Mouse (Mus musculus) stomach, embryonic 14.5 days (tissue): ENCODE measurements around the gene Gbp7. TPM values are rescaled to one million over a fixed set of nuclear protein-coding genes. Genes with fewer than 3 reads are reported as not detected.
"Not testable (repeated sequence)": the region's sequence is repeated elsewhere in the genome, so short reads cannot be mapped to it uniquely, and the experiment has no call there.

ENCODE experiments used
- ATAC-seq: fragments of 200-750 bp; cut with Nextera tagmentation; 2 replicates; pipeline ENCODE4 v1.8.0; 2017; ENCODE audit warnings: low read depth, moderate TSS enrichment; ENCODE audit not compliant: insufficient number of reproducible peaks, insufficient read depth, low FRiP score
- H3K27ac ChIP-seq: fragments of 300-500 bp; sonication (generic); 2 replicates; pipeline ENCODE4 v1.5.1; 2014; ENCODE audit warnings: mild to moderate bottlenecking, low read length, moderate library complexity, mixed read lengths
- H3K27me3 ChIP-seq: fragments of 300-500 bp; sonication (generic); 2 replicates; pipeline ENCODE4 v1.6.1; 2014; ENCODE audit warnings: low read length, control low read depth, mixed read lengths; ENCODE audit not compliant: control insufficient read depth, insufficient read depth
- H3K36me3 ChIP-seq: fragments of 300-500 bp; sonication (generic); 2 replicates; pipeline ENCODE4 v1.6.1; 2014; ENCODE audit warnings: mild to moderate bottlenecking, control low read depth, low read length, moderate library complexity, mixed read lengths; ENCODE audit not compliant: control insufficient read depth, insufficient read depth
- H3K4me1 ChIP-seq: fragments of 300-500 bp; sonication (generic); 2 replicates; pipeline ENCODE4 v1.6.1; 2014; ENCODE audit warnings: low read length, control low read depth, mixed read lengths; ENCODE audit not compliant: control insufficient read depth, insufficient read depth
- H3K4me2 ChIP-seq: fragments of 300-500 bp; sonication (generic); replicated peaks from 2 replicates; pipeline ENCODE4 v1.6.1; 2014; ENCODE audit warnings: low read depth, low read length, control low read depth
- H3K4me3 ChIP-seq: fragments of 300-500 bp; sonication (generic); 2 replicates; pipeline ENCODE4 v1.5.1; 2014; ENCODE audit warnings: low read depth, low read length, control low read depth
- H3K9ac ChIP-seq: fragments of 300-500 bp; sonication (generic); replicated peaks from 2 replicates; pipeline ENCODE4 v1.6.1; 2014; ENCODE audit warnings: low read depth, mild to moderate bottlenecking, control low read depth, low read length, moderate library complexity, mixed read lengths
- H3K9me3 ChIP-seq: fragments of 300-500 bp; sonication (generic); 2 replicates; pipeline ENCODE4 v1.6.1; 2016; ENCODE audit warnings: low read depth, low read length, control low read depth; ENCODE audit not compliant: control insufficient read depth
- WGBS: fragments of 180-500 bp; shearing (Covaris S2); extraction: QIAGEN DNeasy Blood & Tissue Kit; methylation state at CpG from one replicate; pipeline ENCODE4 v1.1.7; 2014; 5-methylcytosine and 5-hydroxymethylcytosine counted together
- polyA plus RNA-seq: library from polyadenylated mRNA; unstranded; fragments of >200 nt; fragmentation: Nextera tagmentation; extraction: Ambion mirVana; gene quantifications from 2 replicates; pipeline ENCODE4 v1.2.1, GENCODE M21; 2014

Gbp7 gene
- polyA plus RNA-seq, 1 experiment from 2014 or later: 3.8 TPM

DNA sequence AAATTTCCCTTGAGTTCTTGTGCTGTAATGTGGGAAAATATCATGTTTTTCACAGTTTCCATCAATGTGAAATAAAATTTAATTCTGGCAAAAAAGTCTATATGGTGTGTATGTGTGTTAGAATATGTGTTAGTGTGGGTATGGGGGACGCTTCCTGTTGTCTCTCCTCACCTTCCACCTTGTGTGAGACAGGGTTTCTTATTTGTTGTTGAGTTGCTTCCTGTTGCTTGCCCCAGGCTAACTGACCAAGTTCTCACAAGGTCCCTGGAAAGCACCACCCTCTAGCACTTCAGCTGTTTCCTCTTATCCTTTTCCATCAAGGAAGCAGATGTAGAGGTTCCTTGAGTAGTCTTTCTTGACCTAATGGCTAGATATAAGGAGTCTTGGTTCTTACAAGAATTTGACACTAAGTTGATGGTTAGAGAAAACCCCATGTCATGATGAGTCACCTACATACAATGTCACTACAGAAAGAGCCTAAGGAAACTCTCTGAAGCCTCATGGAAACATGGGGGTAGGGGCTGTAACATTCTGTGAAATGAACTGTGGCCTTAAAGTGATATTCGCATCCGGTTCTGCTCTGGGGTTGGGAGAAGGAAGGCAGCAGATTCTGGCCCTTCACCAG is 20.0 kb downstream of the Gbp7 start:
- no peak overlapping the region for H3K9ac ChIP-seq
- WGBS: 87% methylated on average over 3 of the region's 3 CpGs
- ATAC-seq: no peak

DNA sequence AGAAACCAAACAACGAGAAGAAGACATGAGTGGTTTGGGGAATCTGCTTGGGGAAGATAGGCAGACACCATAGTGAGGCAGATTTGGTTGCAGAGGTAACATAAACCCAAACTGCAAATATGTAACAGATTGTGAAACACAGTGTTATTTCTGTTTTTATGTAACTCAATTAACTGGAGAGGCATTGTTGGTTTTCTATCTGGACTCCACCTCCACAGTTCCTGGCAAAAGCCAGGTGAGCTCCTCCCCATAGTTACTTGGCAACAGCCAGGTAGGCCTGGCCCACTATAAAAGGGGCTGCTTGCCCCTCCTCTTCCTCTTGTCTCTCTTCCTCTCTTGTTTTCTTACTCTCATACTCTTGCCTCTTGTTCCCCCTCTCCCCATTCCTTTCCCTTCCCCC is 24.5 kb downstream of the Gbp7 start:
- no peak overlapping the region for H3K27ac ChIP-seq
- no peak overlapping the region for H3K4me2 ChIP-seq
- no peak overlapping the region for H3K4me3 ChIP-seq
- ATAC-seq: no peak
- no peak overlapping the region for H3K9ac ChIP-seq
- no peaks in the 10 kb centered on the region for H3K9me3 ChIP-seq
- 0 out of 2 replicates have a peak, but pooled peaks cover under 1% of the 10 kb centered on the region for H3K4me1 ChIP-seq
- H3K36me3 ChIP-seq: no peaks in the 10 kb centered on the region
- 73% methylated on average over 1 of the region's 1 CpGs for WGBS
- H3K27me3 ChIP-seq: no peaks in the 10 kb centered on the region

More for the DNA sequence above, 20.0 kb downstream of the Gbp7 start:
- no peaks in the 10 kb centered on the region for H3K4me1 ChIP-seq
- H3K9me3 ChIP-seq: no peaks in the 10 kb centered on the region
- no peaks in the 10 kb centered on the region for H3K27me3 ChIP-seq
- H3K36me3 ChIP-seq: no peaks in the 10 kb centered on the region
- no peak overlapping the region for H3K4me2 ChIP-seq
- H3K27ac ChIP-seq: no peak overlapping the region
- H3K4me3 ChIP-seq: no peak overlapping the region

DNA sequence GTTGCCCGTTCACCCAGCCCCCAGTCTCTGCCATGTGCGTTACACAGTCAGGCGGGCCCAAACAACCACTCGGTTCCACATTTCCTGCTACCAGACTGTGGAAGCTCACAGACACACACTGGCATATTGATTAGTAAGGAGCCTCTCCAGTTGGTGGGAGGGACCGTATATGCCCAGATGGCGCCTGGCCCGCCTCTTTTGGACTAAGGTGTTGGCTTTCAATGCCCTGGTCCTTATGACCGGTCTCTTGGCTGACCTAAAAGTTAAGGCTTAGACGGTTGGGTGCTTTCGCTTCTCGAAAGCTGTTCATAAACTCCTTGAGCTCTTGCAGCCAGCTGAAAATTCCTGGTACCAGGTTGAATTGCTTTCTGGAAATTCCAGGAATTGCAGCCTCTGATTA is 25.5 kb downstream of the Gbp7 start:
- Histone ChIP-seq H3K9me3 (no peaks in the 10 kb centered on the region), H3K36me3 (no peaks in the 10 kb centered on the region), H3K4me2 (no peak overlapping the region), H3K4me1 (0 out of 2 replicates have a peak, but pooled peaks cover 6% of the 10 kb centered on the region), H3K4me3 (no peak overlapping the region), H3K9ac (no peak overlapping the region), H3K27ac (no peak overlapping the region), H3K27me3 (no peaks in the 10 kb centered on the region)
- 85% methylated on average over 11 of the region's 11 CpGs for WGBS
- no peak for ATAC-seq

DNA sequence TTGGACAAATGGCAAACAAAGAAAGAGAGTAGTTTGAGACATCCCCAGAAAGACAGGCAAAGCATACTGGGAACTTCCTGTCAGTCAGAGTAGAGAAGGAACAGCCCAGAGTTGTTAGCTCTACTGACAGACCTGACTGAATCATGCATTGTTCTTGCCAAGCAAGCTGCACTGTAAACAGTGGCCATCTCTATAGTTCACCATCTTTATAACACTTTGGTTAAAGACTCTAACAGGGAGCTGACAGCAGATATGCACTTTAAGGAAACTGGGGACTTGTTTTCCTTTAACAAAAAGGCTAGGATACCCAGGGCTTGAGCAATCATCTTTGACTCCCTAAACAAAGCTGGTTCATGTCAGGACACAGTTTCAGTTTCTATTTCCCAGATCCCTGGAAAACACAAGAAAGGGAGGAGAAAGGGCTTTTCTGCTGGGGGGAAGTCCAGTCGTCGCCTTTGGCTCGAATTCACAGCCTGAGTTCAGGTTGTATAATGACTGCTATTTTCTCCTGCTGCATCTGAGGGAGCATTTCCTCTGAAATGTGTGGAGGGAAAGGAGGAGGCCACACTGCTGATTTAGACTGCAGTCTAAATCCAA is 29.6 kb downstream of the Gbp7 start, which contains the start of gene Gbp3:
Gbp3 (plus strand) TSS at position 395 of the 597 bp plus-strand sequence.
- 22% methylated on average over 3 of the region's 3 CpGs for WGBS
- Histone ChIP-seq H3K27me3 (no peaks in the 10 kb centered on the region), H3K4me2 (peak within 1 kb of the TSS; percentile 51), H3K36me3 (no peaks in the 10 kb centered on the region), H3K4me3 (peak within 1 kb of the TSS; percentile 29), H3K9me3 (no peaks in the 10 kb centered on the region), H3K4me1 (0 out of 2 replicates have a peak, but pooled peaks cover 6% of the 10 kb centered on the region), H3K27ac (peak within 1 kb of the TSS; percentile 36; the same call in 1 of the 2 replicates), H3K9ac (no peak within 1 kb of the TSS)
- no peak for ATAC-seq

DNA sequence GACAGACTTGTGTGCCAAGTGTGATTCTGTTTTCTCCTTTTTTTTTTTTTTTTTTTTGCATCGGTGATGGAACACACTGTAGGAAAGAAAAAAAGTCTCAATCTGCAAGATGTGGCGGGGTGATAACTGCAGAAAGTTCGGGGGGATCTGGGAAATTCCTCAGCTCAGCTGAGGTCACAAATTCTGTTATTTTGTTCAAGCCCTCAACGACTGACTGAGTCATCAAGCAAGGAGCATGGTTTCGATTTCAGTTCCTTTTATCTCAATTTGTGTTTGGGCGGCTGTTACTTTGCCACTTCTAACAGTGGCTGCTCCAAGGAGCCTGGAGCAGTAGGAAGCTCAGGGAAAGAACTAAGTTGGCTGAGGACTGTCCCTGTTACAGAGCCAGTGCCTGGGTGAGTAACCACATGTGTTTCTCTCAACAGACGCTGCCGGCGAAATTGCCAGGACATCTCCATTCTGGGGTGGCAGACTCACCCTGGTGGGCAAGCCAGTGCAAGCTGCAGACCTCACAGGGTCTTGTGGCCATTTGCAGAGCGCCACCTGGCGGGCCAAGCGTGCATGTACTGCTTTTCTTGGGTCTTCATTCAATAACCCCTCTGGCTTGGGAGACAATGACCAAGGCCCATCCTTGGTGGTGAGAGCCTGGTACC is 30.3 kb downstream of the Gbp7 start:
- Histone ChIP-seq H3K4me2 (peak overlapping the region; percentile 51), H3K36me3 (no peaks in the 10 kb centered on the region), H3K4me1 (0 out of 2 replicates have a peak, but pooled peaks cover 6% of the 10 kb centered on the region), H3K9ac (no peak overlapping the region), H3K9me3 (no peaks in the 10 kb centered on the region), H3K27ac (no peak overlapping the region; the same call in 1 of the 2 replicates), H3K27me3 (no peaks in the 10 kb centered on the region), H3K4me3 (peak overlapping the region; percentile 29)
- 14% methylated on average over 12 of the region's 12 CpGs for WGBS
- peak; percentile 65; the same call in 1 of the 2 replicates for ATAC-seq

DNA sequence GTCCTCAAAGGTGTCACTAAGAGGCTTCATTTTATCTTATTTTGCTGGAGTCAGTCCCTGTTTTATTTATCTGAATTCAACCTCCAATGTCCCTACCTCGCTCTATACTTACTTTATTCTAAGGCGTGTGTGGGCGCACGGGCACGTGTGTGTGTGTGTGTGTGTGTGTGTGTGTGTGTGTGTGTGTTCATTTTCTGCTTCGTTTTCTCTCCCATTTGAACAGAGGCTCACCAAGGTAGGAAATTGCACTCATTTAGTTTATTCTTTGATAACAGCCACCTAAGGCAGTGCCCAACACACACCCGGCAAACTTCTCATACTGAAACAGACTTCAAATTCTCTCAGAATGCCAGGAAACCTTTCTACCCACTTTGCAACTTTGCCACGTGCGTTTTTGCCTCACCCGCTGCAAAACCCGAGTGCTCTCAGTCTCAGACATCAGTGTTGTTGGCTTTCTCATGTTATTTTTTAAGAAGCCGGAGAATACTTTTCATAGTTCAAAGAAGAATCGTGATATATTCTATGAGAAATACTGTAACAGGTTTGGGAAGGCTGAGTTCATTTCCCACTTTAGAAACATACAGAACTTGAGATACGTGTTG is 31.0 kb downstream of the Gbp7 start:
- ATAC-seq: 0 out of 2 replicates have a peak, but pooled peaks have one; percentile 10
- H3K4me2 ChIP-seq: no peak overlapping the region
- H3K27ac ChIP-seq: no peak overlapping the region

DNA sequence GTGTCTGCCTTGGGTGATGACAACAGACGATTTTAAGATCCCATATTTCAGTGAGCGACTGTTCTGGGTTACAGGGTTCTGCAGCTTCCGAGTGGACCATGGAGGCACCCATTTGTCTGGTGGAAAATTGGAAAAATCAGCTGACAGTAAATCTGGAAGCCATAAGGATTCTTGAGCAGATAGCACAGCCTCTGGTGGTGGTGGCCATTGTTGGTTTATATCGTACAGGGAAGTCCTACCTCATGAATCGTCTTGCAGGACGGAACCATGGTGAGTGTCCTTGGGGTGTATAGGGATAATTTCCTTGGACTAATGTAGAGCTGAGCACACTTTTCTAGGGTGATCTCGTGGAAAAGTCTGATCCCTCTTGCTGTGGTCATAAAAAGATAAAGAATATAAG is 31.5 kb downstream of the Gbp7 start:
- H3K27me3 ChIP-seq: no peaks in the 10 kb centered on the region
- no peak overlapping the region for H3K4me2 ChIP-seq
- 80% methylated on average over 7 of the region's 7 CpGs for WGBS
- no peak overlapping the region for H3K27ac ChIP-seq
- no peaks in the 10 kb centered on the region for H3K36me3 ChIP-seq
- no peaks in the 10 kb centered on the region for H3K9me3 ChIP-seq
- no peak overlapping the region for H3K4me3 ChIP-seq
- 0 out of 2 replicates have a peak, but pooled peaks cover 6% of the 10 kb centered on the region for H3K4me1 ChIP-seq
- no peak overlapping the region for H3K9ac ChIP-seq
- ATAC-seq: no peak

More for the DNA sequence above, 31.0 kb downstream of the Gbp7 start:
- Histone ChIP-seq H3K4me1 (0 out of 2 replicates have a peak, but pooled peaks cover 6% of the 10 kb centered on the region), H3K27me3 (no peaks in the 10 kb centered on the region), H3K9me3 (no peaks in the 10 kb centered on the region), H3K9ac (no peak overlapping the region), H3K4me3 (no peak overlapping the region), H3K36me3 (no peaks in the 10 kb centered on the region)
- 87% methylated on average over 14 of the region's 14 CpGs for WGBS

DNA sequence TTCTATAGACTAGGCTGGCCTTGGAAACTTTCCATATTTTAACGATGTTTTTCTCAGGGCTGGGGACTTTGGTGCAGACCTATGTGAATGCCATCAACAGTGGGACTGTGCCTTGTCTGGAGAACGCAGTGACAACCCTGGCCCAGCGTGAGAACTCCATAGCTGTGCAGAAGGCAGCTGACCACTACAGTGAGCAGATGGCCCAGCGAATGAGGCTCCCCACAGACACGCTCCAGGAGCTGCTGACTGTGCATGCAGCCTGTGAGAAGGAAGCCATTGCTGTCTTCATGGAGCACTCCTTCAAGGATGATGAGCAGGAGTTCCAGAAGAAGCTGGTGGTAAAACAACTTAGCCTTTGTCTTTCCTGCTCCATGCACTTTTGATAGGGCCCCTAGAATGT is 37.3 kb downstream of the Gbp7 start:
- H3K36me3 ChIP-seq, H3K27me3 ChIP-seq, H3K4me1 ChIP-seq, H3K27ac ChIP-seq, H3K4me3 ChIP-seq, H3K9ac ChIP-seq, H3K4me2 ChIP-seq, ATAC-seq, H3K9me3 ChIP-seq: not testable (repeated sequence)
- 80% methylated on average over 5 of the region's 5 CpGs for WGBS
